Mouse (Mus musculus): ENCODE results near the gene Lrrc25.

Gene Lrrc25

DNA sequence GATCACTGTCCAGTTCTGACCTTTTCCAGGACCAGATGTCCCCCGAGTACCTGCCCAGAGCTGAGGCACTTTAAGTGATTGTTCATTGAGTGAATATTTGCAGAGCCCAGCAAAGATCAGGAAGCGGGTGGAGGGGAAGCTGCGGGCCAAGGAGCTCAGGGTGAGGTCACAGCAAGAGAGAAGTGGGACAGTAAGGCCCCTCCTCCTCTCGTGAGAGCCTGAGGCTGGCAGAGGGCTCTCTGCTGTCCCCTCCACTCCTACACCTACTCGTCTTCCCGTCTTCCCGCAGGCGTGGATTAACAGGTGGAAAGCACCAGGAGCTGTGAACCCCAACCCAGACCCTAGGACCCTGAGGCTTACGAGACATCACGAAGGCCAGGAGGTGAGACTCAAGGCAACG lies 690 bp downstream of the Lrrc25 start:
- DNase-seq (ENCODE audit: low spot score in 2 of 2): no peak

DNA sequence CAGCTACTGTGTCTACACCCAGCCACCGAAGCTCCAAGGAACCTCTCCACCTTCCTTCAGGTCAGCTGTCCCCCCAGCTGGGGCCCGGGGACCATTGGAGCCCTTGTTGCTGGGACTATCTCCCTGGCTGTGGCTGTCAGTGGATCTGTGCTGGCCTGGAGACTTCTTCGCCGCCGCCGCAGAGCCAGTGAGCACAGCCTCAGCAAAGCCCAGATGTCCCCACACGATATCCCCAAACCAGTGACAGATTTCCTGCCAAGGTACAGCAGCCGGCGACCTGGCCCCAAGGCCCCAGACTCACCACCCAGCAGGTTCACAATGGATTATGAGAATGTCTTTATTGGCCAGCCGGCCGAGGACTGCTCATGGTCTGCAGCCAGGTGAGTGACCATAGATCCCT lies 2.0 kb downstream of the Lrrc25 start:
- DNase-seq (ENCODE audit: low spot score in 2 of 2): no peak

DNA sequence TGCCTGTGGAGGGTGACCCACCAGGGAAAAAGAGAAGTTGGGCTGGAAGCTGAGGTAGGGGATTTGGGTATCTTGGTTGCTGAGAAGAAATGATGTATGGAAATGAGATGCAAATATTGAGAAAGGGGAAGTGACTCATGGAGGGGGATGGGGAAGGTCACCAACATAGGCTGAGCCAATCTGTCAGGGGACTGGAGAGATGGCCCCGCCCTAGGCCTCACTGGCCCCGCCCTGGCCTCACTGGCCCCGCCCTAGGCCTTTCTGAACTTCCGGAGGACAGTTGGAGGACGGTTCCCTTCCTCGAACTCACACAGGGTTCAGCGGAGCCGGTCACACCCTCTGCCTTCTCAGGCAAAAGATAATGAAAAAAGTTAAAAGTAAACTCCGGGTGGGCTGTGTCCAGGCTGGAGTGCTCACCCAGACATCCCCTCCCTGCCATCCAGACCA lies 3.0 kb downstream of the Lrrc25 start:
- no peak for DNase-seq (ENCODE audit: low spot score in 2 of 2)

DNA sequence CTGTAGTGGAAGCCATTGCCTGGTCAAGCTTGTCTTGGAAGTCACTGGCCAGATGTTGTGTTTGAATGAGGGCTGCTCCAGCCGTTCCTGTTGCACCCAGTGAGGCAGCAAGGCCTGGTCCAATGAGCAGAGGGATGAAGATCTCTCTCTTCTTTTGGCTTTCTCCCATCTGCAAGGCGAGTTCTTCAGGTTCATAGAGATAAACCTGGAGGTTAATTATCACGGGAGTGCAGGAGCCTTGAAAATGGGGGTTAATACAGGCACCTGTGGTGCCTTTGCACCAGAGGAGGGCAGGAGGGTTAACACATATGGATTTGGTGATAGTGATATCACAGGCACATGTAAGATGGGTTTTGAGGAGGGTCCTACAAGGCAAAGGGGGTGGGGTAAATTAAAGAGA lies 6.3 kb downstream of the Lrrc25 start:
- no peak for DNase-seq (ENCODE audit: low spot score in 2 of 2)

DNA sequence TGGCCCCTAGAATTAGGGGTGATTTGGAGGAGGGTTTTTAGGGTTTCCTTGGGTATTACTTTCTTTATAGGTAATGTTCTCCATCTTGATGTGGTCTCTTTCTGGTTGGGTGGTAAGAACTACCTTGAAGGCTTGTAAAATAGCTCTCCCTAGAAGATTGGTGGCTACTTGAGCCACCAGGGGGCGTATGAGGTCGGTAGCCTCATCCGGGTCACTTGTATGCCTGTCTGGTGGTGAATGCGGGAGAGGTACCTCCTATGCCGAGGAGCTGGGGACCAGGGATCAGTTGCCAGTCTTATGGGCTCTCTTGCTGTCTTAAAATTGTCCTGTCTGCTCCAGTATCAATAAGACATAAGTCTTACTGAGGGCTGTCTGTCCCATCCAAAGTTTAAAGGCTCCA lies 9.1 kb downstream of the Lrrc25 start:
- no peak for DNase-seq (ENCODE audit: low spot score in 2 of 2)

DNA sequence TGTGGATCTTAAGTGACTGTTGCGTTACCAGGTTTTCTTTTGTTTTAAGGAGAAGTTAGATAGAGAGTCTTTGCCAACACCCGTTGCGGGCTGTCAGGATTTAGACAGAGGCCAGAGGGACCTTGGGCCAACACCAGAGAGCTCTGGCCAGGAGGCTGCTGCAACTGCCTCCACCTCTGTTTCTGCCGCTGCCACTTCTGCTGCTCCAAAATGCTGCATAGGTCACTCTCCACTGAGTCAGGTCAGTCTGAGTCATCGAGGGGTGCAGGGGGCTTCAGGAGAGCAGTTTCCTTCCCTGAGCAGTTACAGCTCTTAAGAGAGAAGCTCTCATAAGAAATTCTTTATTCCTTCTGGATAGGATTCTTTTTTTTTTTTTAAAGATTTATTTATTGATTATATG lies 11.1 kb downstream of the Lrrc25 start:
- no peak for DNase-seq (ENCODE audit: low spot score in 2 of 2)

DNA sequence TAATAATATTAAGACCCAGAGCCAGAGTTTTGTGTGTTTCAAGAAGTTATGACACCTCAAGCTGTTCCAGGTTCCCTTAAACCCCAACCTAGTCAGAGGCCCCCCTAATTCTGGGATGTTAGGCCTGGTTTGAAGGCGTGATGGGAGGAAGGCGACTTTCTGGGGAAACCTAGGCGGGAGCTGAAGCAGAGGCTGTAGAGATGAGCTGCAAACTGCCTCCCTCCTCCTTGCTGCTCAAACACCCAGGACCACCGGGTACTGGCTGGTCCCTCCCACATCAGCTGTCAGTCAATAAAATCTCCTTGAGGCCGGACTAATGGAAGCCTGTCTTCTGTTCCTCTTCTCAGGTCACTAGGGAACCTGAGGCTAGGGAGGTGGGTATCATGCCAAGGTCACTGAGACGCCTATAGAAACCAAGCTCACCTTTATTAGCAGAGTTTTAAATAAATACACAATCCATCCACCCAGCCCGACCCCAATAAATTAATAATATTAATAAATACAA lies 13.1 kb downstream of the Lrrc25 start:
- no peak for DNase-seq (ENCODE audit: low spot score in 2 of 2)

DNA sequence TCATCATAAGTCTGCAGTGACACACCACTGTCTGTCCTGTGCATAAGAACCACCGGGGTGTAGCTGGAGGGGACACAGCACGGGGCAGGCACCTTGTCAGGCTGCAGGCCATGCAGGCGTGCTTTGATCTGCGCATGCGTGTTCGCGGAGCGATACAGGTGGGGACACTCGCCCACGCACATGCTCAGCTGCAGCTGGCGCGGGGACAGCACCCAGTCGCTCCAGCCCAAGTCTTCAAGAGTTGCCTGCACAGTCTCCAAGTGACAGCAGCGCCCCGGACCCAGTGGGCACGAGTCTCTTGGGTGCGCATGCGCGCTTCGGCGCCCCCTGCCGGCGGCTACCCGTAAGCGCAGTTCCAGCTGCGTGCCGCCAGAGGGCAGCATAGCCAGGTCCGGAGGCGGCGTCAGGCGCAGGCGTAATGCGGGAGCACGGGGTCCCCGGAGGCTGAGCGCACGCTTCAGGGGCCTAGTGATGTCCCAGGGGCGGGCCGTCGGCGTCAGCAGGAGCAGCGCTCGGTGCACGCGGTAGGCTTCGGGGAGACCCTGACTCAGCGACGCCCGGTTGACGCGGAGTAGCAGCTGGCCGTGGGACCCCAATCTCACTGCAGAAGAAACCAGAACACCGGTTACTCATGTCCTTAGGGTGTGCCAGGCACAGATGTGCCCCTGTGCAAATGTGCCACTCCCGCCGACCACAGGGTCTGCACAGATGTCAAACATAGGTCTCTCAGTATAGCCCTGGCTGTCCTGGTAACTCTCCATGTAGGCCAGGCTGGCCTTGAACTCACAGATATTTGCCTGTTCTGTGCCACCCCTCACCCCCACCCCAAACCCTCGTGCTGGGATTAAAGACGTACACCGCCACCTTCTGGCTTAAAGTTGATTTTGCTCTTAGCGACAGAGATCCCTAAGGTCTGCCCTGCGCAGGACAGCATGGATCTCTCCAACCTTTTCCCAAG lies 13.9 kb downstream of the Lrrc25 start:
- DNase-seq (ENCODE audit: low spot score in 2 of 2): peak; percentile 79 to 92

DNA sequence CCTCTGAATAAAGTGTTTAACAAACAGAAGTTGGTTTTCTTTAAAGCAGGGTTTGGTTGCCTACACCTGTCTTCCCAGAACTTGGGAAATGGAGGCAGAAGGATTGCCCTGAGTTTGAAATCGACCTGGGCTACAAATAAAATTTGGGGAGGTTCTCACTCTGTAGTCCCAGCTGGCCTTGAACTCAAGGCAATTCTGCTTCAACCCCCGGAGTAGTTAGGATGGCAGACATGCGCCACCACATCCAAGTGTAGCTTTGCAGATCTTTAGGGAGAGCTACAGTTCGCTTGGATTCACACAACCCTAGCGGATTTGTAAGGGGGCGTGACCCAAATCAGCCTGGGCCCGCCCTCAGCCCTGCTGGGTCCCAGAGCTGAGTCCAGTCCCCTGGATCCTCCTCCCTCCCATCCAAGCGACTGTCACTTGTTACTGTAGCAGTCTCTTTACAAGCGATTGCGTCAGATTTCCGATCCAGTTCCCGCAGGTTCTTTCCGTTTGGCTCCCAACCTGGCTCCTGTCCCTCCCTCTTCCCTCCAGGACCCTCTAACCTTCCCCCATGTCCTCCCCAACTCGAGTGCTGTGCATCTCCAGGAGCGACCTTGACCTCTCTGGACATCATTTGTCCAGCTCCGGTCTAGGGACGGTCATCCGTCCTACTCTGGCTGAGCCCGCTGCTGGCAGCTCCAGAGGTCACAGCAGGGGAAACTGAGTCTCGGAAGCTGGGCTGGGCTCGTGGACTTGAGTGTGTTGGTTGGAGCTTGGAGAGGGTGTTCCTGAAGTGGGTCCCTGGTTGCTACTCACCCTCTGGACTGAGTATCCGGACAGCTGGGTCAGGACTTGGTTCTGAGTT lies 14.8 kb downstream of the Lrrc25 start:
- no peak for DNase-seq (ENCODE audit: low spot score in 2 of 2)

DNA sequence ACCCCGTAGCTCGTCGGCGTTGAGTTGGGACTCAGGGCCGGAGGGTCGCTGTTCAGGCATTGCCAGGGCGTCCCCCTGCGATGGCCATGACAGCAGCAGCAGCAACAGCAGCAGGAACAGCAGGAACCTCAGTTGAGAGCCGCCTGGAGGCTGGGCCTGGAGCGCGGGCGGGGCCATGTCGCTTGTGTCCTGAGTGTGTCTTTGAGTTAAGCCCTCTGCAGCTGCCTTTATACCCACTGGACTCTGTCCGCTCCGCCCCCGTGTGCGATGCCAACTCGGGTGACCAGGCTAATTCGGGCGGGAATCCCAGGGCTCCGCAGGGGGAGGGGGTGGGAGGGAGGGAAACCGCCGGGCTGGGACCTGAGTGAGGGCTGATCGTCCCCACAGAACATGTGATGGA lies 15.5 kb downstream of the Lrrc25 start:
- no peak for DNase-seq (ENCODE audit: low spot score in 2 of 2)

DNA sequence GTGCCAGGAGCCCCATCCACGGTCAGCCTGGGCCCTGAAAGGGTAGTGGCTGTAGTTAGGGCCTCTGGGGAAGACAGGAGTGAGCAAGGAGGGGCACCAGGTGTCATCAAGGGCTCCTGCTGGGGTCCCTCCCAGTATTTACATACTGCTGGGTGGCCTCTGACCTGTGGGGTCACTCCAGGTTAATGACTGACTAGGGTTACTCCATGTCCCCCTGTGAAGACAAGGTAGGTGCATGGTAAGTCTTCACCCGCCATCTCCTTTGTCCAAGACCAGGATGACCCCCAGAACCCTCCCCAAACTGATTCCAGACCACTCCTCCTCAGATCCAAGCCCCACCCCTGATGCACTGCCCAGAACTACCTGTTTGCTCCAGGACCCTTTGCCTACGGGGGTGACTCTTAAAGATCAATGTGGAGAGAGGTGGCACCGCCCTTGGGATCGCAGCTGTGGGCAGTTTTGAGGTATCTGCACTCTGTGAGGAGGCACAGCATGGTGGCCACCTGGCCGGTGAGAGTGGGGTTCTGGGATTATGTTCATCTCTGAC lies 16.5 kb downstream of the Lrrc25 start, which contains the start of gene Gdf15:
Gdf15 (minus strand) TSS at position 111 of the 547 bp plus-strand sequence.
- no peak for DNase-seq (ENCODE audit: low spot score in 2 of 2)

DNA sequence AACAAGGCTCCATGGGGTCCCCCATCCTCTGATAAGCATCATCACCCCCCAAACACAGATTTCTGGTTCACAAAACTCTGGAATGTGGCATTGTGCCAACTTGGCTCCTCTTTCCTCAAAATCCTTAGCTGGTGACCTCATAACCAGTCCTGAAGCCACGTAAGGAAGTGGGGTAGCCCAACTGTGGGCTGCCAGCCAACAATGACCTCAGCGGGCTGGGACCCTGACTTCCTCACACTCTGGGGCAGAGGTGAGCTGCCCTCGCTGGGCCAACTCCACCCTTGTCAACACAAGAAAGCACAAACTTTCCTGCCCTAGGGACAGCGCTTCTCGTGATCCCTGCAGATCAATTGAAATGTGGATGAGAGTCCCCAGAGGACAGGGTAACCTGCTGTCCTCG lies 18.1 kb downstream of the Lrrc25 start:
- no peak for DNase-seq (ENCODE audit: low spot score in 2 of 2)

DNA sequence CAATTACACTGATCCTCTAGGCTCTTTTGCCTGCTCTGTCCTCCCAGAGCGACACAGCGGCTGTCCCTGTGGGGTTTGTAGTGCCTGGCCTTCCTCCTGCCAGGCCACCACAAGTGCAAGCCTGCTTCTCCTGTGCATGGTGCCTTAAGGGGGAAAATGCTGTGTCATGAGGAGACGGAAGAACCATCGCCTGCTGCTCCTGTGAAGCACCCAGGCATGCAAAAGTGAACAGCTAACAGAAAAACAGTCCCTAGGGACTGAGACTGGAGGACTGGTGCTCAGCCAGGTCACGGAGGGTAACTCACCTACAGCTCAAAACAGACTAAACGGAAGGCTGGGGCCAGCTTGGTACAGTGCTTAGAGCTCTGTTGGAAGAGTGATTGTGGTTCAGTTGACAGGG lies 19.6 kb downstream of the Lrrc25 start:
- DNase-seq (ENCODE audit: low spot score in 2 of 2): no peak

DNA sequence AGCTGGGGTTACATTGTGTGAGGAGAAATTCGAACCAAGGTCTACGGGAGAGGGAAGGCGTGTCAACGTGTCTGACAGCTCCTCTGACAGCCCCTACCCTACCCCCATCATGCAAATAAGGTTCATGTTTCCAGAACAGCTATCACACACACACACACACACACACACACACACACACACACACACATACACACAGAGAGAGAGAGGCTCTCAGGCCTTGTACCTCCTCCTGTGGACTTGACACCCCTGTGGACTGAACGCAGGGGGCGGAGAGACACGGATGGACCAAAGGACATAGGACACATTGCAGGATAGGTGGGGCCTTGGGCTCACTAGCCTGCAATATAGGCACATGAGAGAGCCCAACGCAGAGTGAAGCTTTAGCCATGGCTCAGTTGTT lies 20.9 kb downstream of the Lrrc25 start:
- DNase-seq (ENCODE audit: low spot score in 2 of 2): no peak

DNA sequence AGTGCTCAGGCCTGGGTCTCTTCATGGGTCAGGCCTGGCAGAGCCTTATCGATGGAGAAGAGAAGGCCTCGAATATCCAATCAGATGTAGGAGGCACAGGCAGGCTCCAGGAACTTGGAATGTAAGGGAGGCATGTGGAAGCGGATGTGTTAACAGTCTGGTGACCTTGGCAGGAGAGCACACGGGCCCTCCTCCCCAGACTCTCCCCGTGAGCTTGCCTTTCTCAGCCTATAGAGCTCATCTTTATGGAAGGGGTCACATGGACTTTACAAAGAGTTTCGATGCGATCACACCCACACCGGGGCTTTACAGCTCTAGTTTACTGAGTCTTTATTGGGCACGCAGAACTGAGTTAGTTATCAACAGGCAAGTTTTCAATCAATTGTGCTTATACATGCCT lies 22.8 kb downstream of the Lrrc25 start:
- DNase-seq (ENCODE audit: low spot score in 2 of 2): no peak

DNA sequence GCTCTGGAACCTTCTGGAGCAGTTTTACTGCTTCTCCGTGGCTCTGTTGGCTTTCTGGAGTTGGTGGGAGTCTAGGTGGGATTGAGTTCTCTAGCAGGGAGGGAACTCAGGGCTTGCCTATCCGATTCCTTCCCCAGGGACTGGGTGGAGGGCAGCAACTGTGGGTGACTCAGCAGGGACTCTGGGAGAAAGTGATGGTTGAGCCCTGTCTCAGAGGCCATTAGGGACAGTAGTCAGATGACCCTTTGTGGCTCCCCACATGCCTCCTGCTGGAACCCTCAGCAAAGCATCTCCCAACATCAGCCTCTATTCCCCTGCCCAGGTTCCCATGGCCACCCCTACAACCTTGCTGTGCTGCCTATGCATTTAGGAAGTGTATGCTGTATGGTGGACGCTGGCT lies 27.1 kb downstream of the Lrrc25 start:
- no peak for DNase-seq (ENCODE audit: low spot score in 2 of 2)

DNA sequence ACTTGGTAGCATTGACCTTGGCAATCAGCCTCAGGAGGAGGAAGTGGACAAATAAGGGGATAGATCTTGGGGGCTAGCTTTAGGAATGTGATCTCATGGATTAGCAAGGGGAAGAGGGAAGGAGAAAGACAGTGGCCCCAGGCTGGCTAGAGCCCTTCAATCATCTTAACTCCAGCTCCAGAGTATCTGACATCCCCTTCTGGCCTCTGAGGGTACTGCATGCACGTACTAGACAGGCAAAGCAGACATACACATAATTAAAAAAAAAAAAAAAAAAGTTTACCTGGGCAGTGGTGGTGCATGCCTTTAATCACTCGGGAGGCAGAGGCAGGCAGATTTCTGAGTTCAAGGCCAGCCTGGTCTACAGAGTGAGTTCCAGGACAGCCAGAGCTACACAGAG lies 28.1 kb downstream of the Lrrc25 start:
- no peak for DNase-seq (ENCODE audit: low spot score in 2 of 2)

DNA sequence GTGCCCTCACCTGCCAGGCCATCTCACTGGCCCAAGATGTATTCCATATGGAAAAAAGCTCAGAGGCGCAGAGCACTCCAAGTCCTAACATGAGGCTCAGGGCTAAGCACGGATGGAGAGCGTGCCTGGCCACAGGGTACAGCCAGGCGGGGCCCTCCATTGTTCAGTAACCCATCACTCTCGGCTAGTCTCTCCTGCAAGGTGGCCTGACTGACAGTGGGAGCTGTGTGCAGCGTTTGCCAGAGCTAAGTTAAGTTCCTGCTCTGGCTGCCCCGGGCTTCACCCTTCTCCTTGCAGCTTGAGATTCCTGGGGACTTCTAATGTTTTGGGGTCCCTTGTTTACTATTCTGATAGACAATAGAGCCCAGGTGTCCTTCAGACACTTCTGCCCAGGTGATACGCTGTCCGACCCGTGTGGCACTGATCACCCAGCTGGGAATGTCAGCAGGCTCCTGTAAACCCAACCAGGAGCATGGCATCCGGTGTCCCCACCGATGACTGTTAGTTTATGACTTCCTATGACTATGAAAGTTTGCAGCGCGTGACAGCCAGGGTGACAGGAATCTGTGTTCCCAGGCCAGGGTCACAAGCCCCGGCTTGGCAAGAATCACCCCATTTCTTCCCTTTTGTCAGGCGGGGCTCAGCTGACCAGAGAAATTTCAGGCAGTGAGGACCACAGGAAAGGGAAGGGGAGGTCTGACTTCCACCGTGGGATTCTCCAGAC lies 29.7 kb downstream of the Lrrc25 start:
- DNase-seq (ENCODE audit: low spot score in 2 of 2): no peak

DNA sequence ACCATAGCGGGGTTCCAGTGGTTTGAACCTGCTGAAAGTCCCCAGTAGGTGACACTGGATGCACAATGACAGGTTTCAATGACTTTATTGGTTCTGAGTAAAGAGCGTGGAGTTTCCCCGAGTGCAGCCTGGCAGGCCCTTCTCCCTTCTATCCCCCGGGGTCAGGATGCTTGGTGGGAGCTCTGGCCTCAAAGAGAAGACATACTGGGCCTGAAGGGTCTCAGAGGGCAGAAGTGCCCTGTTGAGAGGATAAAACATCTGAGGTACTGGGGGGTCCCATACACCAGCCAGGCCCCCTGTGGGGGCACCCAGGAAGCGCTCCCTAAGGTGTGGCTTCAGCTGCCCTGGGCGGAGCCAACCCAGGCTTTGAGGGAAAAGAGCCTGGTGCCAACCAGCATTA lies 30.4 kb downstream of the Lrrc25 start:
- DNase-seq (ENCODE audit: low spot score in 2 of 2): no peak

DNA sequence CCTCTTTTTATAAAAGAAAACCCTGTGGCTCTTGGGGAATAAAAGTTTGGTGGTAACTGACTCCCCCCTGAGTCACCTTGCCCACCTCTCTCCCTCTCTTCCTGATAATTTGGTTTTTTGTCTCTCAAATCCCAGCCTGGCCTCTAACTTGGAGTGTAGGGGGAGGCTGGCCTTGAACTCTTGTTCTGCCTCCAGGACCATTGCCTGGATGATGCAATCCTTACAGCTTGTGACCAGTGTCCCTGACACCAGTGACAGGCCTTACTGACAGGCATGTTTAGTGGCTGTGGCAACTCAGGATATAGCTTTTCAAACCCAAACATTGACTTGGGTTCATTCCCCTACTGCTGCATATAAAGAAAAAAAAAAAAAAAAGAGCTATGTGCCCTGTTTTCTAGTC lies 30.8 kb downstream of the Lrrc25 start:
- DNase-seq (ENCODE audit: low spot score in 2 of 2): no peak

DNA sequence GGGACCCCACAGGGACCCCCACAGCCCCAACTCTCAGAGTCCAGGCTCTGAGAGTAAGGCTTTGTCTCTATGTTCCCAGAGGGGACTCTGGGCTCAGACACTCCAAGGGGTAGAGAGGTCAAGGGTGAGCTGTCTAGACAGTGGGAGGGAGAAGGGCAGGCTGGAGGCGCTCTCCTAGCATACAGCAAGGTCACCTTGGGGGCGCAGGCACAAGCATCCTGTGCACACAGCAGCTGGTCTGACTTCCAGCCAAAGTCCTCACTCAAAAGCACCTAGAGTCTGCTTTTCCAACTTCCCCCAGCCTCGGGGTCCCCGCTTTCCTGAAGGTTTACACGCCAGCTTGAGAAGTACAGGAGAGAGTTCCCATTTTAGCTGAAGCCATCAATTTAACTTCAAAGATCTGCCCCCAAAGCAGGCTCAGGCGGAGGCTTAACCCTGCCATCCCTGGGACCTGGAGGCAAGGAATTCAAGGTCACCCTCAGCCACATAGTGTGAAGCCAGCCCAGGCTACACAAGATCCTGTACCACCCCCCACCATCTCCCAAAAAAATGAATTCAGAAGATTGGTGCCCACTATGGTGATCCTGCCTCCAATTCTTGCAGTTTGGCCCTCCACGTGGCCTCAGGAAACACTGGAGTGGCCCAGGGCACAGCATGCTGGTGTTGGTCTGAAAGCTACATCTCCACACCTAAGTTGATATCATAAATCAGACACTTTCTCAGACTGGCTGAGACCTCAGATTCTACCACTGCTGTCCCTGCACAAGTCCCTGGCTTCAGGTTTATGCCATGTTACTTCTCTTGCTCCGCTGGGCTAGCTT lies 31.6 kb downstream of the Lrrc25 start:
- no peak for DNase-seq (ENCODE audit: low spot score in 2 of 2)

All from cerebellum, postnatal 4 days (tissue).